Mouse (Mus musculus) stomach, postnatal 0 days (tissue): ENCODE measurements at regions not wholly inside any gene's neighbourhood (a gene's known extent, or its start where the extent isn't known, plus 50 kb on each side); places are given as distances from the start of the nearest gene placed in this dataset.

Experiments used
- CTCF ChIP-seq: IDR thresholded peaks from 2 replicates; pipeline ENCODE4 v1.5.1; 2016; ENCODE audit warnings: antibody characterized with exemption, low read depth, mild to moderate bottlenecking, moderate library complexity
- EP300 ChIP-seq: optimal IDR thresholded peaks from 2 replicates; pipeline ENCODE3; 2016; ENCODE audit warnings: antibody characterized with exemption

- TF ChIP-seq CTCF = no peak
- no peak for TF ChIP-seq EP300
Observed at GRCm38 (mm10) chr4:55474044-55474788, 58.0 kb downstream of the Klf4 start.
